Mouse (Mus musculus) stomach, postnatal 0 days (tissue): ENCODE results near the gene Nuak2. TPM values are rescaled to one million over a fixed set of nuclear protein-coding genes. Genes with fewer than 3 reads are reported as not detected.
A peak's percentile ranks its signal among the peaks of the same experiment; 100 is the strongest.

Experiments used
- ATAC-seq: fragments of 200-750 bp; cut with Nextera tagmentation; 2 replicates; pipeline ENCODE4 v1.8.0; 2017; ENCODE audit not compliant: low FRiP score, low TSS enrichment
- DNase-seq: peaks from one replicate; pipeline ENCODE4 v3.0.0-alpha.2; 2016; ENCODE audit warnings: low spot score
- H3K27ac ChIP-seq: fragments of 300-500 bp; sonication (generic); replicated peaks from 2 replicates; pipeline ENCODE4 v1.5.1; 2014; ENCODE audit warnings: mild to moderate bottlenecking, control low read depth
- H3K27me3 ChIP-seq: fragments of 300-500 bp; sonication (generic); 2 replicates; pipeline ENCODE4 v1.6.1; 2014; ENCODE audit warnings: low read length; ENCODE audit not compliant: control insufficient read depth, insufficient read depth
- H3K36me3 ChIP-seq: fragments of 300-500 bp; sonication (generic); 2 replicates; pipeline ENCODE4 v1.6.1; 2014; ENCODE audit warnings: low read length, mixed read lengths; ENCODE audit not compliant: control insufficient read depth, insufficient read depth
- H3K4me1 ChIP-seq: fragments of 300-500 bp; sonication (generic); replicated peaks from 2 replicates; pipeline ENCODE4 v1.6.1; 2014; ENCODE audit warnings: antibody characterized with exemption; ENCODE audit not compliant: control insufficient read depth, insufficient read depth
- H3K4me2 ChIP-seq: fragments of 300-500 bp; sonication (generic); replicated peaks from 2 replicates; pipeline ENCODE4 v1.6.1; 2014; ENCODE audit warnings: low read depth, mild to moderate bottlenecking, control low read depth, moderate library complexity
- H3K4me3 ChIP-seq: fragments of 300-500 bp; sonication (generic); 2 replicates; pipeline ENCODE4 v1.5.1; 2014; ENCODE audit warnings: low read depth, low read length, control low read depth
- H3K9ac ChIP-seq: fragments of 300-500 bp; sonication (generic); 2 replicates; pipeline ENCODE4 v1.6.1; 2014; ENCODE audit warnings: mild to moderate bottlenecking, low read length, control low read depth, mixed read lengths
- H3K9me3 ChIP-seq: fragments of 300-500 bp; sonication (generic); 2 replicates; pipeline ENCODE4 v1.6.1; 2016; ENCODE audit warnings: low read length; ENCODE audit not compliant: control insufficient read depth
- CTCF ChIP-seq: IDR thresholded peaks from 2 replicates; pipeline ENCODE4 v1.5.1; 2016; ENCODE audit warnings: antibody characterized with exemption, low read depth, mild to moderate bottlenecking, moderate library complexity
- EP300 ChIP-seq: optimal IDR thresholded peaks from 2 replicates; pipeline ENCODE3; 2016; ENCODE audit warnings: antibody characterized with exemption
- WGBS: fragments of 180-500 bp; shearing (Covaris S2); extraction: QIAGEN DNeasy Blood & Tissue Kit; methylation state at CpG from one replicate; pipeline ENCODE4 v1.1.7; 2014; 5-methylcytosine and 5-hydroxymethylcytosine counted together
- polyA plus RNA-seq: library from polyadenylated mRNA; unstranded; fragments of >200 nt; fragmentation: Nextera tagmentation; extraction: Ambion mirVana; gene quantifications from 2 replicates; pipeline ENCODE4 v1.2.1, GENCODE M21; 2015

Nuak2 gene
- polyA plus RNA-seq, 1 experiment from 2014 or later, result 6.2 TPM

DNA sequence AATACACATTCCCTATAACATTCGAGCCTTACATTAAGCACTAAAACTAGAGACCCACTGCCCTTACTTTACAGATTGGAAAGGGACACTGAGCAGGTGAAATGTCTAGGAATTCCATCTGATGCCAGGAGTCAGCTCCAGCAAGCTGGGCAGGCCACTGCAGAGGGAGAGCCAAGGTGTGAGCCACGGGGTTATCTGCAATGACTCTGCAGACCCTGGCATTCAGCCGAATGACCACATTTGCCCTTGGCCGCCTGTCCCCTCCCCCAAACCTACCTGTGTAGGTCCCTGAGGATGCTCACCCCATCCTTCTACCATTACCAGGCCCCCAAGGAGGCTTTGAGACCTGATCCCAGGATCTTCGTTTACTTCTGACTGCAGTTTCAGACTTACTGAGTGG is 16.2 kb upstream of the Nuak2 start:
- WGBS, result 71% methylated on average over 5 of the region's 5 CpGs

DNA sequence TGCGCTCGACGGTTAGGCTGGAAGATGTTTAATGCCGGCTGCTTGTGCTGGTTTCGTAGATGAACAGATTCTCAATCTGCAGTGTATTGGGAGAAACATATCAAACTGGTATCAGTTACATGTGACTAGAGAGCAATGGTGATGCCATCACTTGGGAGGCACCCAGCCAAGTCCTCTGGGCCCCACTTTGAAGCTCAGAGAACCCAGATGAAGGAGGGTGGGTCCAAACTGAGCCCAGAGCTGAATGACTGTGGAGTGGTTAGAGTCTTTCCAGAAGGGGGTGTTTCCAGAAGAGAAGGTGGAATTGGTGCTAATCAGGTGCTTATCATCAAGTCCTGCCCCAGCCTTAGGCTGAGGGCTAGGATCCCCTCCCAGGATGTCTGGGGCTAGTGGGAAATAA is 14.7 kb upstream of the Nuak2 start:
- no peaks in the 10 kb centered on the region for H3K36me3 ChIP-seq
- H3K9me3 ChIP-seq, result no peaks in the 10 kb centered on the region
- TF ChIP-seq CTCF (no peak), EP300 (no peak)
- H3K4me1 ChIP-seq, result 0 out of 2 replicates have a peak, but pooled peaks cover 5% of the 10 kb centered on the region
- H3K4me2 ChIP-seq, result no peak overlapping the region
- H3K9ac ChIP-seq, result no peak overlapping the region
- ATAC-seq, result no peak
- H3K27ac ChIP-seq, result no peak overlapping the region
- no peaks in the 10 kb centered on the region for H3K27me3 ChIP-seq
- WGBS, result 88% methylated on average over 5 of the region's 5 CpGs
- H3K4me3 ChIP-seq, result no peak overlapping the region
- DNase-seq, result no peak

More for the DNA sequence above, 16.2 kb upstream of the Nuak2 start:
- Histone ChIP-seq H3K4me3 (no peak overlapping the region), H3K9me3 (no peaks in the 10 kb centered on the region), H3K27me3 (no peaks in the 10 kb centered on the region), H3K4me1 (0 out of 2 replicates have a peak, but pooled peaks cover 5% of the 10 kb centered on the region), H3K9ac (no peak overlapping the region), H3K4me2 (no peak overlapping the region), H3K27ac (no peak overlapping the region), H3K36me3 (no peaks in the 10 kb centered on the region)
- ATAC-seq (no peak), DNase-seq (no peak)
- TF ChIP-seq EP300, result no peak
- TF ChIP-seq CTCF, result no peak

DNA sequence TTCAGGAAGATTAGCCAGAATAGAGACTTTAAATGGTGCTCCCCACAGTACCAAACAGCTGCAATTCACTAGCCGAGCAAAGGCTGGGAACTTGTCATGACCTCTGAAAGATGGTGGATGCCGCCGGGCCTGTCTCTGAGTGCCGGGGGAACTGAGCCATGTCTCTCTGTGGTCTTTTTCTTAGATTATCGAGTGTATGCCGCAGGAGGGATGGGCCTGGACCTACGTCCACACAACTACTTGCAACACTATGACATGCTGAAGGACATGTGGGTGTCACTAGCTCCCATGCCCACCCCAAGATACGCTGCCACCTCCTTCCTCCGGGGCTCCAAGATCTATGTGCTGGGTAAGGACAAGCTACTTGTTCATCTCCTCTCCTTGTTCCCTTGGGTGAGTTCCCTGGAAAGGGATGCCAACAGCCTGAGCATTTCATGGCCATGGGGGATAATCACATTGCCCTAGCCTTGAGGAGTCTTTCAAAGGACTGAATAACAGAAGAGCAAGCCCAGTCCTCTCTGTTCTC is 13.5 kb upstream of the Nuak2 start:
- H3K4me3 ChIP-seq, result no peak overlapping the region
- H3K36me3 ChIP-seq, result no peaks in the 10 kb centered on the region
- 0 out of 2 replicates have a peak, but pooled peaks cover 5% of the 10 kb centered on the region for H3K4me1 ChIP-seq
- no peak overlapping the region for H3K27ac ChIP-seq
- TF ChIP-seq EP300 (no peak), CTCF (no peak)
- no peak for DNase-seq
- H3K9me3 ChIP-seq, result no peaks in the 10 kb centered on the region
- no peaks in the 10 kb centered on the region for H3K27me3 ChIP-seq
- no peak for ATAC-seq
- WGBS, result 86% methylated on average over 9 of the region's 9 CpGs
- no peak overlapping the region for H3K4me2 ChIP-seq
- no peak overlapping the region for H3K9ac ChIP-seq

DNA sequence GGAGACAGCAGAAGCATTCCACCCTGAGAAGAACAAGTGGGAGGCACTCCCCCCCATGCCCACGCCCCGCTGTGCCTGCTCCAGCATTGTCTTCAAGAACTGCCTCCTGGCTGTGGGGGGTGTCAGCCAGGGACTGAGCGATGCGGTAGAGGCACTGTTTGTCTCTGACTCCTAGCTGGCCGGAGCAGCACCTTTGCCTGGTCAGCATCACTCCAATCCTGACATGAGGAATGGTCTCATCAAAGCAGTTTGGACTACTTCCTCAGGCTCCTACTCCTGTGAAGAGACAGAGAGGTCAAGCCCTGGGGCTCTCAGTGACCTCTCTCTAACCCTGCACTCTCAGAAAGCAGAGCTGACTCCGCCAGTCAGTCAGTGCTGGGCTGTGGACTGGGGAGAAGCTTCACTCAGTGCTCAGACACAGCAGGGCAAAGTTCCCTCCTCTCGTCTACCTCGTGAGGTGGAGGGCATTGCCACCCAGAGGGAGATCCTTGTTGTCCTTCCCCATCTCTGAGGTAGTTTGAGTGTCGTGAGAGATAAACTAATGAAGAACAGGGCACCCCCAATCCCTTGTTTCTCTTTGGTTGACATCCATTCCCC is 11.2 kb upstream of the Nuak2 start:
- Histone ChIP-seq H3K9me3 (no peaks in the 10 kb centered on the region), H3K4me2 (no peak overlapping the region), H3K27ac (no peak overlapping the region), H3K4me3 (no peak overlapping the region), H3K27me3 (no peaks in the 10 kb centered on the region), H3K9ac (no peak overlapping the region), H3K36me3 (no peaks in the 10 kb centered on the region), H3K4me1 (no peaks in the 10 kb centered on the region)
- ATAC-seq (no peak), DNase-seq (no peak)
- 32% methylated on average over 9 of the region's 9 CpGs for WGBS
- TF ChIP-seq CTCF (no peak), EP300 (no peak)

DNA sequence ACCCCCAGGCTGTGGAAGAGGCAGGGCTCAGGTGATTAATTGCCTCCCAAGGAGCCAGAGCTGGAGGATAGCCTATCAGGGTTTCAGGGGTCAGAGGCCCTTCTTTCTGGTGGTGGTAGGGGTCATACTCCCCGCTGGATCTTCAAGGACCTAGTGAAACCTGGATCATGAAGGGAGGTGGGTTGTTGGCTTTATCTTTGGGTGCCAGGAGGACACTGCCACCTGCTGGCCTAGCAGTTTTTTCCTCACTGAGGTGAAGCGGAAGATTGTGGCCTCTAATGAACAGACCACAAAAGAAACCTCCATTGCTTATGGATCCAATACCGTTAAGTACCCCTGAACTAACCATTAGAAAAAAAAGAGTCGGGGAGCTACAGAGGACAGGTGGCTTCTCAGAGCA is 9.8 kb upstream of the Nuak2 start:
- H3K4me3 ChIP-seq, result no peak overlapping the region
- H3K9me3 ChIP-seq, result no peaks in the 10 kb centered on the region
- no peak overlapping the region for H3K9ac ChIP-seq
- H3K4me2 ChIP-seq, result no peak overlapping the region
- no peaks in the 10 kb centered on the region for H3K27me3 ChIP-seq
- H3K36me3 ChIP-seq, result no peaks in the 10 kb centered on the region
- DNase-seq (peak; percentile 46), ATAC-seq (0 out of 2 replicates have a peak, but pooled peaks have one; percentile 25)
- no peak overlapping the region for H3K27ac ChIP-seq
- WGBS, result 38% methylated on average over 4 of the region's 4 CpGs
- TF ChIP-seq CTCF (peak; percentile 78), EP300 (no peak)
- no peaks in the 10 kb centered on the region for H3K4me1 ChIP-seq

DNA sequence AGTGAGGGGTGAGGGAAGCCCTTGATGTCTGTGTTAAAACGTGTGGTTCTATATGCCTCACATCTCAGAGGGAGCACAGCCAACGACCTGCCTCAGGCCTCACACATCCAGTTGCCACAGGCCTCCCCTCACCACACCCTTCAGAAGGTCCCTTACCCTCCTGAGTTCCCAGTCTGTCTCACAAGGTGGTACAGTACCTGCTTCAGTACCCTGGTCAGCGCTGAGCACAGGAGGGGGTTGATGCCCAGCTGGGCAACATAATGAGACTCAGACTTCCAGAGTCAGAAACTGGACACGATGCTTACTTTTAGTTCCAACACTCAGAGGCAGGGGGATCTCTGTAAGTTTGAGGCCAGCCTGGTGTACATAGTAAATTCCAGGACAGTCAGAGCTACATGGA is 9.1 kb upstream of the Nuak2 start:
- Histone ChIP-seq H3K27me3 (no peaks in the 10 kb centered on the region), H3K4me2 (no peak overlapping the region), H3K27ac (no peak overlapping the region), H3K36me3 (no peaks in the 10 kb centered on the region), H3K4me3 (no peak overlapping the region), H3K4me1 (no peaks in the 10 kb centered on the region), H3K9ac (no peak overlapping the region), H3K9me3 (no peaks in the 10 kb centered on the region)
- 18% methylated on average over 4 of the region's 4 CpGs for WGBS
- no peak for DNase-seq
- TF ChIP-seq EP300, result no peak
- no peak for ATAC-seq
